Mouse (Mus musculus) cerebellum, adult 2 months (tissue): ENCODE data around the gene Dnah7a. TPM values are rescaled to one million over a fixed set of nuclear protein-coding genes. Genes with fewer than 3 reads are reported as not detected.
"Not testable (repeated sequence)": the region's sequence is repeated elsewhere in the genome, so short reads cannot be mapped to it uniquely, and the experiment has no call there.

ENCODE experiments used
- DNase-seq, 2 experiments: peaks; one replicate each; pipeline ENCODE4 v3.0.0; 2021
- H3K27ac ChIP-seq: fragments of 200-500 bp; 2 replicates; pipeline ENCODE4 v1.5.1; 2012; ENCODE audit warnings: low read length, control low read depth, inconsistent platforms; ENCODE audit not compliant: insufficient read depth
- H3K27me3 ChIP-seq: fragments of 200-500 bp; 2 replicates; pipeline ENCODE4 v1.6.1; 2012; ENCODE audit warnings: inconsistent platforms, mild to moderate bottlenecking, low read length, moderate library complexity; ENCODE audit not compliant: control insufficient read depth, insufficient read depth
- H3K4me1 ChIP-seq: fragments of 200-500 bp; 2 replicates; pipeline ENCODE4 v1.6.1; 2011; ENCODE audit warnings: low read length; ENCODE audit not compliant: control insufficient read depth, insufficient read depth
- H3K4me3 ChIP-seq: fragments of 200-500 bp; replicated peaks from 2 replicates; pipeline ENCODE3; 2011; ENCODE audit warnings: mild to moderate bottlenecking, low read depth, low read length, control low read depth; ENCODE audit not compliant: insufficient read depth
- CTCF ChIP-seq: fragments of 200-500 bp; IDR thresholded peaks from 2 replicates; pipeline ENCODE4 v1.5.1; 2011; ENCODE audit warnings: low read depth, mild to moderate bottlenecking, control low read depth, low read length, moderate library complexity, borderline replicate concordance; ENCODE audit not compliant: insufficient read depth
- POLR2A ChIP-seq: fragments of 200-500 bp; IDR thresholded peaks from 2 replicates; pipeline ENCODE4 v1.6.1; 2011; ENCODE audit warnings: low read length, control low read depth, borderline replicate concordance; ENCODE audit not compliant: insufficient read depth
- WGBS: fragments of 180-500 bp; shearing (Covaris S2); methylation state at CpG from one replicate; pipeline ENCODE4 v1.1.7; 2018; 5-methylcytosine and 5-hydroxymethylcytosine counted together
- polyA plus RNA-seq: library from polyadenylated mRNA; depleted of rRNA; stranded (reverse); fragments of >200 nt; gene quantifications from 2 replicates; pipeline ENCODE4 v1.2.3, GENCODE M21; 2012

Dnah7a gene
- polyA plus RNA-seq, 1 experiment = 1.5 TPM

DNA sequence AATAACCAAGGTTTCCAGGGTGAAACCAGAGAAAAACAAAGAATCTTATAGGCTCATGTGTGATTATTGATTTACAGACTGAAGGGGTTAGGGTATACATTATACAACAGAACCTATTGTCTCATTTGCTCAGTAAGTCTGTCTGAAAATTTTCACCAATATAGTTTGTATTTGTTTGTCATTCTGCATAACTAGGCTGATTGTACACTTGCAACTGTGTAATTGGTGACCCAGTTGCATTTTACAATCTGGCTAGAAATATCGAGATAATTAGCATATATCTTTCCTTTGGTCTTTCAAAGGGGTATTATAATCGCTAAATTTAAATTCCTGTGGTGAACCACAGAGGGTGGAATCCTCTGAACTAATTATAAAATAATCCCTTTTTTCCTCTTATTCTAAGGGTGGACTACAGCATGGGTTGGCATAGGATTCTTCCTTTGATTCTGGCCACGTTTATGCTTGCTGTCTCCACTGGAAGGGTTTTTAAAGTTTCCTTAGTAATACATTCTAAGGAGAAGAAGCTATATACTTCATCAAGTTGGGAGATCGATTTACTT, 34.3 kb upstream of the Dnah7a start:
- WGBS = 55% methylated on average over 4 of the region's 4 CpGs

DNA sequence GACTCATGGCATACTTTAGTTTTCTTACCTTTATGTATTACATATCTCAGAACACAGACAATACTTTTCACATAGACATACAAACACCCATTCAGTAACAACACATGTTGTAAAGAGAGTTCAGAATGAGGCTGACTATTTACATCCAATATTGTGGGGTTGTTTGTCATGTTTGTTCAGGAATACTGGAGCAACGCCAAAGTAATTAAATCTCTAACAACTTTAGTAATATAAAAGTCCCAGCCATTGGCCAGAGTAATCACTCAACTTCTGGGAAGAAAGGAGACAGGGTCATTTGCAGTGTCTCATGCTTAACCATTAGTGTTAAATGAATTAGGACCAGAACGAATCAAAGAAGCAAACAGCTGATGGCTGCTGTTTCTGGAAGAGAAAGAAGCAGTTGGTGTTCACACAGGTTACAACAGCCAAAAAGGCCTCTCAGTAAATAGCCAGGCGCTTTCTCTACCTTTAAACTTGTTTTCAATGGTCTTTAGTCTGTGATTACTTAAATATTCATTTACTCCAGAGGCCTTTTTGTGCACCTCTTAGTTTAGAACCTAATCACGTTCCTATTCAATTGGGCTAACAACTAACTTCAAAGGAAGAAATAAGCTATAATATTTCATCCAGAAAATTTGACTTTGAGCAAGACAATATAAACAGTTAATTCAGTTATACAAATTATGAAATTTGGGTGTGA, 33.6 kb upstream of the Dnah7a start:
- H3K4me1 ChIP-seq, H3K4me3 ChIP-seq, DNase-seq, H3K27ac ChIP-seq, H3K27me3 ChIP-seq: not testable (repeated sequence)
- WGBS = 37% methylated on average over 4 of the region's 4 CpGs

More for the DNA sequence above, 34.3 kb upstream of the Dnah7a start:
- Histone ChIP-seq H3K27ac (no peak overlapping the region), H3K4me3 (no peak overlapping the region), H3K27me3 (no peaks in the 10 kb centered on the region), H3K4me1 (no peaks in the 10 kb centered on the region)
- TF ChIP-seq POLR2A (no peak), CTCF (no peak)
- DNase-seq = no peak

DNA sequence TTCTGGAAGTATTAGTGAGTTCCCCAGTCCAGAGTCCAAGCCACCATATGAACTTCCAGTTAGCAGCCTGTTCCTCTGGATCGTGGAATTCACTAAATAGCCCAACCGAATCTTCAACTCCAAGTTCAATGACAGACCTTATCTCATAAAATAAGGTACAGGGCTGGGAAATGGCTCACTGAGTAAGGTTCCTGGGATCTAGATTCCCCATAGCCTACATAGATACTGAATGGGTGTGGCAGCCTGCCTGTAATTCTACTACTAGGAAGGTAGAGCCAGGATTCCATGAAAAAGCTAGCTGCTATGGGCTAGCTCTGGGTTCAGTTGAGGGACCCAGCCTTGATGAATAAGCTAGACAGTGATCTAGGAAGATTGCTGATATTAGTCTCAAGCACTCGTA, 30.0 kb upstream of the Dnah7a start:
- Histone ChIP-seq H3K4me1 (no peaks in the 10 kb centered on the region), H3K4me3 (no peak overlapping the region), H3K27ac (no peak overlapping the region), H3K27me3 (no peaks in the 10 kb centered on the region)
- DNase-seq = no peak
- 94% methylated on average over 3 of the region's 3 CpGs for WGBS
- TF ChIP-seq POLR2A (no peak), CTCF (no peak)

DNA sequence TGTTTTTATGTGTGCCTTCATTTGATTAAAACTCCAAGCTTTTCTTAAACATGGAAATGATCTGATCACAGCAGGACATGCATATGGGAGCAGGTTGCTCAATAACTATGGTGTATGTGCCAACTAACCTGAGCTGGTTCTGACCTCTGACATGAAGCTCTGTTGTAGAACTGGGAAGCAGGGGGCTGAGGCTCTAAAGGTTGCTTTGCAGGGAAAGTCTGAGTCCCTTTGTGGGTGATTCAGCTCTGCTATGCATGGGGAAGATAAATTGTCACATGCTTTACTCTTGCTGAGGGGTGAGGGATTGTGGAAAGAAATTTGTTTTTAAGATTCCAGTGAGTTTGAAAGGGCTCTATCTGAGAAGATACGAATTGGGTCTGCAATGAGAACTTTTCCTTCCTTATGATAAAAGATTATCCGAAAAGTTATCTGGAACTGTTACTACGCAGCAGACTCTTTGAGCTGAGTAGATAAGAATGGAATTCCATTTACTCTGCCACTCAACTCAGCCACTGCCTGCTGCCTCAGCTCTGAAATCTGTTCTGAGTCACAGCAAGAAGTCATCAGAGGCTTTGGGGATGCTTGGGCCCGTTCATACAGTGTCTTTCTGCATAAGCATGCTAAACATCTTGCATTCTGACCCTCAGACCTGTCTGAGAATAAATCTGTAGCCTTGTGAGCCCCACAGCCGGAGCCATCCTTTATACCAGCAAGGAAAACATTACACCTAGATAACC, 22.1 kb upstream of the Dnah7a start:
- TF ChIP-seq POLR2A (no peak), CTCF (no peak)
- whole genome bisulfite sequencing = 78% methylated on average over 5 of the region's 5 CpGs
- no peaks in the 10 kb centered on the region for H3K4me1 ChIP-seq

DNA sequence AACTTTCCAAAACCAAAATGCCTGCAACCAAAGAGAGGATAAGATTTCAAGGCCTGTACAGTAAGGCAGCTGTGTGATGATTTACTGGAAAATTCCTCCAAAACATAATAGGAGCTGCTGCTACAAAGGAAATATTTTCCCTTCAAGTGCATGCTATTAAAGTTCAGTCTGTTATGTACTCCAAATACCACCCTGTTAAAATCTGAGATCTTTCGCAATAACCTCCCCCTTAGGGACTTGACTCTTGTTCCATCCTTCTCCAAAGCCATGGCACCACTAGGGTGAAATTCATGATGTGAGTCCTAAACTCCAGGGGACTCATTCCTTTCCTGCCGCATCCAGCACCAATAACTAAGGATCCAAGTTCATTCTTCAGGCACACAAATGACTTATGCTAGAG, 20.3 kb upstream of the Dnah7a start:
- Histone ChIP-seq H3K27ac (no peak overlapping the region), H3K4me1 (no peaks in the 10 kb centered on the region), H3K4me3 (no peak overlapping the region), H3K27me3 (no peaks in the 10 kb centered on the region)
- 94% methylated on average over 2 of the region's 2 CpGs for WGBS
- no peak for DNase-seq
- TF ChIP-seq CTCF = no peak
- no peak for TF ChIP-seq POLR2A

More for the DNA sequence above, 22.1 kb upstream of the Dnah7a start:
- no peak overlapping the region for H3K27ac ChIP-seq
- no peak overlapping the region for H3K4me3 ChIP-seq
- H3K27me3 ChIP-seq = no peaks in the 10 kb centered on the region
- no peak for DNase-seq

DNA sequence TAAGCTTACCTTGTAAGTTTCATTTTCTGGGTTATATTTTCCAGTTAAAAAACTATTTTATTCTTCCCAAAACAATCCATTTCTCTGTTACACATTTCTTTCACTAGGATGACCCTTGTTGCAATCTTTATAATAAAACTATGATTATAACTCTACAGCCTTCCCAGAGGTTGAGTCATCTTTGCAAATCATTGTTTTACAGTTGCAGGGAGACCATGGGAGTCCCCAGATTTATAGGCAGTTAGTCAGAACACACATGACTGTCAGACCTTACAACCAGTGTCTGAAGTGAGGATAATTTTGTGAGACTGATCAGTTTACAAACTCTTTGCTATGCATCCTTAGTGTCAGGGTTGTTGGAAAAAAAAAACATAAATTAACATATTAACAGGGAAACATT, 14.8 kb upstream of the Dnah7a start:
- TF ChIP-seq CTCF (no peak), POLR2A (no peak)
- Histone ChIP-seq H3K27ac (no peak overlapping the region), H3K4me3 (no peak overlapping the region), H3K27me3 (no peaks in the 10 kb centered on the region), H3K4me1 (no peaks in the 10 kb centered on the region)
- no peak for DNase-seq

DNA sequence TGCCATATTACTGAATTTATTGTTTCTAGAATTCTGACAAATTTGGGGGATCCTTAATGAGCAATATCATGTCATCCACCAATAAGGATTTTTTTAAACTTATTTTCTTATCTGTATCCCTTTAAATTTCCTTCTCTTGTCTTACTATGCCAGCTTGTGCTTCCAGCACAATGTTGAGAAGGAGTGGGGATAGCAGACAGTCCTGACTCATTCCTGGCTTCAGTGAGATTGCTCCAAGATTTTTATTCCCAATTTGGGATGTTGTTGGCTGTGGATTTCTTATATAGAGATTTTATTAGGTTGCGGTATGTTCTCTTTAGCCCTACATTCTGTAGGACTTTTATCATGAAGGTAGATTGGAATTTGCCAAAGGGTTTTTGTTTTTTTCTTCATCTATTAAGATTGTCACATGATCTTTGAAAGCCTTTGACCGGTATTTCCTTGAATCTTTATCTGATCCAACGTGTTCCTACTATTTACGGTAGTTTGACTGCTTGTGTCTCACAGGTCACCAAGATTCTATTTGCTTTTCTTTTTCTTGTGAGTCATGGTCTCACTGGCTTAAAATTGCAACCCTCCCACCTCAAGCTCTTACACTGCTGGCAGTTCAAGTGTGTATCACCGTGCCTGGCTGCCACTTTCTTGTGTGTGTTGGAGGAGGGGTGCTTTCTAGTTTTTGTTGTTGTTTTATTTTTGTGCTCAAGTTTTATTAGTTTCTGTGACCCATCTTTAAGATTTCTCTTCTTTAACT, 14.2 kb upstream of the Dnah7a start:
- Histone ChIP-seq H3K4me3 (no peak overlapping the region), H3K27me3 (no peaks in the 10 kb centered on the region), H3K27ac (no peak overlapping the region), H3K4me1 (no peaks in the 10 kb centered on the region)
- no peak for DNase-seq
- 87% methylated on average over 5 of the region's 5 CpGs for WGBS
- TF ChIP-seq POLR2A (no peak), CTCF (no peak)
